Mouse (Mus musculus) lung, postnatal 0 days (tissue): ENCODE measurements at regions not wholly inside any gene's neighbourhood (a gene's known extent, or its start where the extent isn't known, plus 50 kb on each side); places are given as distances from the start of the nearest gene placed in this dataset.

Experiments used
- CTCF ChIP-seq: IDR thresholded peaks from 2 replicates; pipeline ENCODE4 v1.5.1; 2016; ENCODE audit warnings: antibody characterized with exemption, mild to moderate bottlenecking
- EP300 ChIP-seq: IDR thresholded peaks from 2 replicates; pipeline ENCODE4 v1.6.1; 2016; ENCODE audit warnings: antibody characterized with exemption, mild to moderate bottlenecking, control low read depth

DNA sequence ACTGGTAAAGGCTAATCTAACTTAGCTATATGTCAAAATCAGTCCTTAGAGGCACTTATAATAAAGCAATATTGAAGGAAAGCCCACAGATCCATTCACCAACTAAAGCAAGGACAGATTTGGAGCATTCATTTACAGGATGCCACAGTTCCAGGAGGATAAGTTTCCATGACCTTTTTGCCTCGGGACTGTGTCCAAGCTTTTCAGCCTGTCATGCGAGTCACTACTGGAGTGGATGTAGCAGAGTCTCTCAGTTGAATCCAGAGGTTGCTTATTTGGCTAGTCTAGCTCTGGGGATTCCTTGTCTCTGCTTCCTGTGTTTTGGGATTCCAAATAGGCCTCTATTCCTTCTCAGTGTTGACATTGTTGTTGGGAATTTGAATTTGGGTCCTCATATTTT is 92.6 kb upstream of the Cadps start:
- no peak for TF ChIP-seq CTCF
- TF ChIP-seq EP300: no peak
